Comparison of ENCODE assay signal across 8 mouse cellular contexts in the genomic region with DNA sequence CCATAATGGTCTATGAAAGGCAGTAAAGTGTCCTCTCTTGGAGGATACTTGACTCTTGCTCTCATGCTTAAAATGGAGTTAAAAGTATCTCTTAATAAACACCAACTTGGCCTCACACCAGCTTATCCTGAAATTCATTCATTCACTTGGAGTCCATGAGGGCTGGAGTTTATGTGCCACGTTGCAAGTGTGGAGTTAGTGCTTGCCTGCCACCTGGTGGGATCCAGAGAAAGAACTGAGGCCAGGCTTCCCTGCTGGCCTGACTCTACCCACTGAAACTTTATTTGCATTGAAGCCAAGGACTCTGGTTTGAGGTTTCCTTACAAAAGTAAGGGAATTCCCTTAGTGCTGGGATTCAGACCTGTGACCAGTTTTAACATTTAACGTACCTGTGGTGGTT. TPM values are rescaled to one million over a fixed set of nuclear protein-coding genes. Genes with fewer than 3 reads are reported as not detected.
DNase-seq lines count a peak whose midpoint lies in the region; TF ChIP-seq lines count a peak whose summit lies in the region.
"Had no signal": no experiment of that assay in that cellular context is flagged by ENCODE, and none has a peak within 500 bp of the region (broad histone marks: within the 10 kb centered on the region; RNA-seq: fewer than 3 reads in every experiment).

No protein-coding gene starts in this region.

- peak; percentile 24 to 82 (median 74); a peak in 5 of 6 replicates for TF ChIP-seq CTCF in MEL (IDR thresholded peaks at IDR 0.05 in 2 of 3, conservative IDR thresholded peaks at IDR 0.05 in 1 of 3; ENCODE audit: control insufficient read depth in 1 of 3, insufficient read depth in 1 of 3, low read depth in 2 of 3, low read length in 3 of 3, poor library complexity in 1 of 3, severe bottlenecking in 1 of 3)
- TF ChIP-seq CTCF in bone marrow, adult 2 months (IDR thresholded peaks at IDR 0.05; ENCODE audit: control insufficient read depth, insufficient read depth, low read length) = peak; percentile 80

- H3K4me1 ChIP-seq in MEL (ENCODE audit: control insufficient read depth in 1 of 2, insufficient read depth in 2 of 2, low read length in 2 of 2) = peaks cover 15 to 31% of the 10 kb centered on the region in 2 experiments
- H3K4me1 ChIP-seq in bone marrow, adult 2 months (ENCODE audit: control insufficient read depth, insufficient read depth, low read length) = peaks cover 9% of the 10 kb centered on the region; the same call in 1 of the 2 replicates

- TF ChIP-seq EP300 in MEL (IDR thresholded peaks at IDR 0.05; ENCODE audit: low read depth in 1 of 2, low read length in 2 of 2) = no peak

- H3K79me2 ChIP-seq in MEL (ENCODE audit: control insufficient read depth, insufficient read depth, low read length, poor library complexity) = no peaks in the 10 kb centered on the region

- no peak overlapping the region for H3K9ac ChIP-seq in MEL (ENCODE audit: control insufficient read depth, low read depth, low read length, poor library complexity, severe bottlenecking)
- H3K9ac ChIP-seq: embryonic facial prominence, embryonic 13.5 days had no signal

- H3K4me3 ChIP-seq in MEL (ENCODE audit: control insufficient read depth in 1 of 2, insufficient read depth in 1 of 2, low read depth in 2 of 2, low read length in 2 of 2) = no peak overlapping the region
- no peak overlapping the region for H3K4me3 ChIP-seq in bone marrow, adult 2 months (replicated peaks; ENCODE audit: control insufficient read depth, low read depth, low read length)
- H3K4me3 ChIP-seq: embryonic facial prominence, embryonic 13.5 days had no signal

- H3K9me3 ChIP-seq in MEL (replicated peaks; ENCODE audit: insufficient read depth, low read length) = no peaks in the 10 kb centered on the region
- H3K9me3 ChIP-seq: embryonic facial prominence, embryonic 13.5 days had no signal

- DNase-seq in left cerebral cortex, postnatal 25 days (ENCODE audit: low spot score in 2 of 2) = peak; percentile 20 to 33
- DNase-seq in left cerebral cortex, postnatal 36 days (ENCODE audit: low spot score in 2 of 2) = no peak
- peak; percentile 60 for DNase-seq in MEL (ENCODE audit: low read depth, low spot score)
- peak; percentile 71 for DNase-seq in kidney, postnatal 14 days
- DNase-seq in splenic B cell, adult 2 months (ENCODE audit: low read depth, low spot score) = peak; percentile 31
- no peak for DNase-seq in urinary bladder, adult 18-20 months (ENCODE audit: low spot score in 2 of 2)

- peak; percentile 80 for TF ChIP-seq RAD21 in MEL (IDR thresholded peaks at IDR 0.05; ENCODE audit: low read depth, low read length)

- TF ChIP-seq POLR2A in MEL (IDR thresholded peaks at IDR 0.05; ENCODE audit: control insufficient read depth in 1 of 2, insufficient read depth in 1 of 2, low read depth in 1 of 2, low read length in 2 of 2, poor library complexity in 1 of 2) = no peak
- TF ChIP-seq POLR2A in bone marrow, adult 2 months (IDR thresholded peaks at IDR 0.05; ENCODE audit: borderline replicate concordance, control insufficient read depth, low read depth, low read length) = no peak

- WGBS in bone marrow, adult 2 months = 50% methylated on average over 2 of the region's 2 CpGs

- H3K27me3 ChIP-seq in MEL (ENCODE audit: control insufficient read depth in 1 of 2, insufficient read depth in 2 of 2, low read length in 2 of 2) = no peaks in the 10 kb centered on the region
- no peaks in the 10 kb centered on the region for H3K27me3 ChIP-seq in splenic B cell, adult 2 months (ENCODE audit: control insufficient read depth, insufficient read depth, low read length, poor library complexity, severe bottlenecking)
- H3K27me3 ChIP-seq: embryonic facial prominence, embryonic 13.5 days had no signal

- intact Hi-C loops in left cerebral cortex, postnatal 25 days (cut with DNase I) = loop anchor here (5.0 kb wide), 1 partner anchor 323 kb away; no protein-coding TSS in a partner anchor
- intact Hi-C loops in left cerebral cortex, postnatal 36 days (cut with DNase I) = loop anchor here (5.0 to 10.0 kb wide), 3 partner anchors 38 to 326 kb away; a partner anchor contains a TSS

- peaks cover 0 to 20% of the 10 kb centered on the region in 2 experiments; a peak in 2 of 4 replicates for H3K36me3 ChIP-seq in MEL (ENCODE audit: control insufficient read depth in 1 of 2, insufficient read depth in 2 of 2, low read length in 2 of 2)
- no peaks in the 10 kb centered on the region for H3K36me3 ChIP-seq in splenic B cell, adult 2 months (ENCODE audit: control insufficient read depth, insufficient read depth, low read length, poor library complexity, severe bottlenecking)
- H3K36me3 ChIP-seq: embryonic facial prominence, embryonic 13.5 days had no signal

- H3K27ac ChIP-seq in MEL (ENCODE audit: control insufficient read depth, low read depth, low read length) = no peak overlapping the region
- H3K27ac ChIP-seq in bone marrow, adult 2 months (ENCODE audit: control insufficient read depth, insufficient read depth, low read depth, low read length, poor library complexity) = no peak overlapping the region
- H3K27ac ChIP-seq: embryonic facial prominence, embryonic 13.5 days had no signal

TF ChIP-seq in MEL, 35 proteins besides CTCF, POLR2A, EP300 and RAD21:
- no peak; the same call in 1 of the 2 replicates for TF ChIP-seq GABPA (IDR thresholded peaks at IDR 0.05; ENCODE audit: low read depth, low read length)
- TF ChIP-seq SMC3 (IDR thresholded peaks at IDR 0.05; ENCODE audit: low read depth, low read length) = peak; percentile 88
- TF ChIP-seq MYC (IDR thresholded peaks at IDR 0.05; ENCODE audit: low read depth, low read length) = peak; percentile 46; the same call in 1 of the 2 replicates
- TF ChIP-seq SIN3A (IDR thresholded peaks at IDR 0.05; ENCODE audit: low read length) = 0 out of 2 replicates have a peak, but pooled peaks have one; percentile 28
- no peak for TF ChIP-seq POLR2AphosphoS5 (IDR thresholded peaks at IDR 0.05; ENCODE audit: borderline replicate concordance, low read depth, low read length)
- TF ChIP-seq ZC3H11A (IDR thresholded peaks at IDR 0.05; ENCODE audit: low read depth, low read length) = peak; percentile 88
- TF ChIP-seq MAX (IDR thresholded peaks at IDR 0.05; ENCODE audit: low read length) = peak; percentile 39; the same call in 1 of the 2 replicates
- TF ChIP-seq TCF12 (IDR thresholded peaks at IDR 0.05; ENCODE audit: low read depth, low read length) = peak; percentile 21; the same call in 1 of the 2 replicates
- TF ChIP-seq TBP (IDR thresholded peaks at IDR 0.05; ENCODE audit: low read depth, low read length) = no peak
- TF ChIP-seq ZKSCAN1 (IDR thresholded peaks at IDR 0.05; ENCODE audit: low read depth, low read length) = no peak
- TF ChIP-seq ELF1 (IDR thresholded peaks at IDR 0.05; ENCODE audit: low read depth, low read length) = 0 out of 2 replicates have a peak, but pooled peaks have one; percentile 16
- no peak for TF ChIP-seq NELFE (IDR thresholded peaks at IDR 0.05; ENCODE audit: low read depth, low read length)

RNA-seq across cellular contexts. Expression of a gene that starts 6.2 kb away (rescaled TPM):
- total RNA-seq in left cerebral cortex, postnatal 25 days (2021) = under 1 TPM in 1 of 2 experiments, not detected in 1; 0.53 TPM
- under 1 TPM in 1 of 2 experiments, not detected in 1; 0.97 TPM for total RNA-seq in left cerebral cortex, postnatal 36 days (2021)
- not detected in 2 replicates for total RNA-seq in MEL (2012; rRNA removed)
- polyA plus RNA-seq in MEL (2012; ENCODE audit: insufficient read depth in 1 of 2, insufficient read length in 2 of 2, low read depth in 1 of 2, low replicate concordance in 2 of 2, missing spikeins in 1 of 2) = not detected
- polyA plus RNA-seq in bone marrow, adult 2 months (2011; ENCODE audit: insufficient read depth, insufficient read length, low replicate concordance, missing spikeins) = not detected in 2 replicates
- polyA plus RNA-seq: embryonic facial prominence, embryonic 13.5 days had no signal

RNA-seq across cellular contexts. Expression of a gene that starts 36.0 kb away (rescaled TPM):
- 10 to 100 TPM; 64.7 to 78.4 TPM for total RNA-seq in left cerebral cortex, postnatal 25 days (2021)
- total RNA-seq in left cerebral cortex, postnatal 36 days (2021) = 10 to 100 TPM; 54.0 to 84.7 TPM
- total RNA-seq in MEL (2012; rRNA removed) = 48.8 and 56.2 TPM in 2 replicates
- polyA plus RNA-seq in MEL (2012; ENCODE audit: insufficient read depth in 1 of 2, insufficient read length in 2 of 2, low read depth in 1 of 2, low replicate concordance in 2 of 2, missing spikeins in 1 of 2) = 10 to 100 TPM; 57.0 to 90.9 TPM
- 22.8 and 53.1 TPM in 2 replicates for polyA plus RNA-seq in bone marrow, adult 2 months (2011; ENCODE audit: insufficient read depth, insufficient read length, low replicate concordance, missing spikeins)

RNA-seq across cellular contexts. Expression of a gene that starts 49.0 kb away (rescaled TPM):
- total RNA-seq in left cerebral cortex, postnatal 25 days (2021) = 100 to 1,000 TPM; 119 to 124 TPM
- 100 to 1,000 TPM; 111 to 130 TPM for total RNA-seq in left cerebral cortex, postnatal 36 days (2021)
- total RNA-seq in MEL (2012; rRNA removed) = 13.2 and 14.8 TPM in 2 replicates
- 100 to 1,000 TPM in 1 of 2 experiments, 10 to 100 TPM in 1; 20.3 to 108 TPM for polyA plus RNA-seq in MEL (2012; ENCODE audit: insufficient read depth in 1 of 2, insufficient read length in 2 of 2, low read depth in 1 of 2, low replicate concordance in 2 of 2, missing spikeins in 1 of 2)
- polyA plus RNA-seq in bone marrow, adult 2 months (2011; ENCODE audit: insufficient read depth, insufficient read length, low replicate concordance, missing spikeins) = 2.3 and 3.0 TPM in 2 replicates

Comparison
In these comparisons a context has a peak if more than half of its experiments do, and no peak if none do; other contexts are left out.
1. DNase-seq: peak in left cerebral cortex, postnatal 25 days (2 of 2), MEL (single experiment), kidney, postnatal 14 days (single experiment) and splenic B cell, adult 2 months (single experiment); none in left cerebral cortex, postnatal 36 days (0 of 2) and urinary bladder, adult 18-20 months (0 of 2).